Mouse (Mus musculus): ENCODE data around the gene Tead1.

Tead1 gene

GRCm38 (mm10) chr7:112730209-112730608 is 51.1 kb downstream of the Tead1 start:
- DNase-seq, result no peak

- DNase-seq, result no peak
Measured at GRCm38 (mm10) chr7:112731584-112731983, 52.5 kb downstream of the Tead1 start.

GRCm38 (mm10) chr7:112739174-112739573 is 60.1 kb downstream of the Tead1 start:
- DNase-seq, result no peak

GRCm38 (mm10) chr7:112741790-112742189 is 62.7 kb downstream of the Tead1 start:
- peak; percentile 75 to 78 for DNase-seq

GRCm38 (mm10) chr7:112743063-112743462 is 63.9 kb downstream of the Tead1 start:
- peak; percentile 65 to 74 for DNase-seq

- peak; percentile 69 to 85 for DNase-seq
Measured at GRCm38 (mm10) chr7:112743621-112744395, 64.7 kb downstream of the Tead1 start.

GRCm38 (mm10) chr7:112747187-112747586 is 68.1 kb downstream of the Tead1 start:
- peak; percentile 90 to 91 for DNase-seq

- DNase-seq, result no peak
Measured at GRCm38 (mm10) chr7:112747836-112748235, 68.7 kb downstream of the Tead1 start.

- DNase-seq, result no peak
Measured at GRCm38 (mm10) chr7:112748327-112748726, 69.2 kb downstream of the Tead1 start.

GRCm38 (mm10) chr7:112750101-112750500 is 71.0 kb downstream of the Tead1 start:
- DNase-seq, result no peak

- DNase-seq, result no peak
Measured at GRCm38 (mm10) chr7:112752311-112752710, 73.2 kb downstream of the Tead1 start.

- DNase-seq, result no peak
Measured at GRCm38 (mm10) chr7:112753314-112753713, 74.2 kb downstream of the Tead1 start.

GRCm38 (mm10) chr7:112759359-112759975 is 80.3 kb downstream of the Tead1 start:
- no peak for DNase-seq

GRCm38 (mm10) chr7:112760293-112760692 is 81.2 kb downstream of the Tead1 start:
- DNase-seq, result no peak

GRCm38 (mm10) chr7:112760782-112761181 is 81.7 kb downstream of the Tead1 start:
- peak; percentile 47 to 51 for DNase-seq

GRCm38 (mm10) chr7:112762870-112763269 is 83.8 kb downstream of the Tead1 start:
- DNase-seq, result no peak

GRCm38 (mm10) chr7:112763513-112763912 is 84.4 kb downstream of the Tead1 start:
- peak; percentile 92 to 93 for DNase-seq

- no peak for DNase-seq
Measured at GRCm38 (mm10) chr7:112764921-112765320, 85.8 kb downstream of the Tead1 start.

GRCm38 (mm10) chr7:112769866-112770265 is 90.7 kb downstream of the Tead1 start:
- DNase-seq, result no peak

- DNase-seq, result no peak
Measured at GRCm38 (mm10) chr7:112771461-112771860, 92.3 kb downstream of the Tead1 start.

GRCm38 (mm10) chr7:112772777-112773176 is 93.7 kb downstream of the Tead1 start:
- no peak for DNase-seq

GRCm38 (mm10) chr7:112773601-112774000 is 94.5 kb downstream of the Tead1 start:
- peak; percentile 43 to 46 for DNase-seq

GRCm38 (mm10) chr7:112775816-112776215 is 96.7 kb downstream of the Tead1 start:
- no peak for DNase-seq

- DNase-seq, result no peak
Measured at GRCm38 (mm10) chr7:112776670-112777069, 97.6 kb downstream of the Tead1 start.

Measured in kidney, postnatal 36 days (tissue).